Mouse (Mus musculus) thymus, postnatal 14 days (tissue): ENCODE measurements around the gene Fgfr2.

Experiments
- DNase-seq: peaks from one replicate; pipeline ENCODE4 v3.0.0; 2021

Gene Fgfr2

DNA sequence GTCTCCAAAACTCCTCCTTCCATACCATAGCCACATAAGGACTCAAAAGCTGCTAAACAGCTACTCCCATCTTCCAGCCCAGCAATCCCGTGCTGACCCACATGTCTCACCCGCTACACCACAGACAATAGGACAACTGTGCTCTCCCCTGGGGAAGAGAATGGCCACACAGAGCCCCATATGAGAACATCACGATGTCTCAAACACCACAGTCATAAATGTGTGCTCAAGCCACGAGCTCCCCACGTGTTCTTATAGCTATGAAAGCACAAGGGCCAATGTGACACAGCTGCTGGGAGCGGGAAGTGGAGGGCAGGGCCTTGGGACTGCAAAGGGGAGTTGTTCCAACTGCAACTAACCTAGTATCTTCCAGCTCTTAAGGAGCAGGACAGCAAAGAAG, 329.7 kb downstream of the Fgfr2 start:
- DNase-seq: no peak

DNA sequence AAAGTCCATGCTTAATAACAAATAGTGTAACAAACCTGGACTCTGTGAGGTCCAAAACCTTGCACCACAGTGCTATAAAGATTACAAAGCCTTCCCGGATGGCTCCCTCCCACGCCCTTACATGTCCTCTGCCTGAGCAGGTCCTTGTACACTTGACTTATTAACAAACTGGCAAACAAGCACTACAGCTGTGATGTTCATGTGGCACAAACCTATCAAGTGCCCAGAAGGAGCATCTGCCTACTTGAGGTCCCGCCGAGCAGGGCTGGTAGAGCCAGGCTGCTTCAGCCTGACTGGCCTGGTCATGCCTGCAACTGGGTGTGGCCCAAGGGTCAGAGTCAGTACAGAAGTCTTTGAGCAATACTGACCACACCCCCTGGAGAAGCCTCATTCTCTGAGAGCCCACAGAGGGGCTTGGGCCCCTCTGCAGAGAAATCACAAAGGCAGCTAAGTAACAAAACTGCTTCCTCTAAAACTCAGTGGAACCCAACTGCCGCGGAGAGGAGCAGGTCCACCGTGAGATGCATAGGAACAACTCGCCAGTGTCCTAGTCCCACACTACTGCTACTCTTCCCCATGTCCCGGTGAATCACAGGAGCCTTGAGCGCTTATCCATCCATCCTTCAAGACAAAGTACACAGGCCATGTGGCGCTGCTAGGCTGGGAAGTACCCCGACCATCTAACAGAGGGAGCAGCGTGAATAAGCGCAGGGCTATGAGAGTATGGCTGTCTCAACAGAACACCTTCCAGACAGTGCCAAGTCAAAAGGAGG, 332.5 kb downstream of the Fgfr2 start:
- no peak for DNase-seq

DNA sequence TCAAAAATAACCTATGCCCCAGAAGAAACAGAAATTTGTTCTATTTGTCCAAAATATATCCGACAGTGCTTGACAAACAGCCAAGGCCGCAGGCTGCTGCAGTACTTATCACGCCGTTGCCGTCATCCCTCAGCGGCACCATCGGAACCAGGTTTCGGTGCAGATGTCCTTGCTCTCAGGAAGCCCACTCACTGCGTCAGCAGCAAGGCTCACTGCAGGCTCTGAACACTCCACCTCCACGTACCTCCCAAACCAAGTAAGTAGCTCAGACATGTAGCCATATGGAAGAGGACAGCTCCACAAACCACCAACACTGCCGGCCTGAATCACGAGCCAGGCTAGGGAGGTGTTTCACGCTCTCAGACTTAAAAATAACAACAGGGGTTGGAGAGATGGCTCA, 334.3 kb downstream of the Fgfr2 start:
- no peak for DNase-seq

DNA sequence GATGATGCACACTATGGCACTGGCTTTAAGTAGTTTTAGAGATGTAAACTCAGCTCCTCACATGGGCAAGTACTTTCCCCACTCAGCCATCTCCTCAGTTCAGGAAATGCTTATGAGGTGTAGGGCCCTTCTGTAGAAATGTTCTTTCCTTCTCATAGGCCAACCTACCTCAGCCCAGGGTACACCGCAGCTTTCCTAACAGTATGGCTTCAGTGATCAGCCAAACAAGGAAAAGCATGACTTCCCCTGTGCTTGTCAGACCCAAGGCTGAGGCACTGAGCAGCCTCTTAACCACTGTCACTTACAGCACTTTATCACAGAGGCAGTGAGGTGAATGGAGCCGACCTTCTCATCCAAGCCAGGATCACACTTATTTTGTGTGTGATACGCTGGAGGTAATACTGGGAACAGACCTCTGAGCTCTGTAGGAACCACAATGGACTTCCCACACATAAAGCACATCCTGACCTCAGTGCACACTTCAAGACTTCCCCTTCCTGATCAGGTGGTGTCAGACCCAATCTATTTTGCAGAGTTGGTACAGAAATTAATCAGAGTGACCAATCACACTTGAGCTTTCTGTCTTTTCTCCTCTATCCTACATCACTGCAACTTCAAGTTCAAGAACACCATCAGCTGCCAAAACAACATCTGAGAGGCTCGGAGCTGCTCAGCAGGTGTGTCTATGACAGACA, 335.5 kb downstream of the Fgfr2 start:
- no peak for DNase-seq

DNA sequence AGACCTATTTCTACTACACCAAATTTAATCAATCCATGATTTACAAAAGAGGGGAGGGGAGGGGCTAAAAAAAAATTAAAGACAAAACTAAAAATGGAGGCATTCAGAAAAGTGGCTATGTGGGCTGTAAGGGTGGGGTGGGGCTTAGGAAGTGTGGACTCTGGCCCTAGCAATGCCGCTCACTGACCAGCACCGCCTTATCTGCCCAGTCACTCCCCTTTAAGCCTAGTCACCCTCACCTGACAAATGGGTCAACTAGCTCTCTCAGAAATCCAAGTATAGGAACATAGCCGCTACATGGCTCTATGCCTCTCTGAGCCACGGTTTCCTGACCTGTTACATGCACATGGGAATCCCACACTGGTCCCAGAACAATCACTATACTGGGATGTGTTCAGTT, 336.1 kb downstream of the Fgfr2 start:
- DNase-seq: no peak

DNA sequence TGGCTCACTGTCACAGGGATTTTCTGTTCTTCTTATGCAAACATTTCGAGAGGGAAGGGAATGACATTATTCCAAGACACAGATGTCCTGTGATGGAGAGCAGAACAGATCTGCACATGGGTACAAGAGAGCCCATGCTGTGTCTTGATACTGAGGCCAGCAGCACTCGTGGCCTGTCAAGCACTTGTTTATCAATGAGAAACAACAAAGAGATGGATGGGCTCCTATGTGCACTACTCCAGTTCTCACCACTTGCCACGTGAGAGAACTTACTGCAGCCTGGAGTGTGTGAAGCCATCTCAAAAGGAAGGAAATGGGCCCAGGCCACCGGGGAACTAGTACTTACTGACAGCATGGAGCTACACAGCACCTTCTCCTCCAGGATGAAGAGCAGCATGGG, 336.6 kb downstream of the Fgfr2 start:
- DNase-seq: no peak

DNA sequence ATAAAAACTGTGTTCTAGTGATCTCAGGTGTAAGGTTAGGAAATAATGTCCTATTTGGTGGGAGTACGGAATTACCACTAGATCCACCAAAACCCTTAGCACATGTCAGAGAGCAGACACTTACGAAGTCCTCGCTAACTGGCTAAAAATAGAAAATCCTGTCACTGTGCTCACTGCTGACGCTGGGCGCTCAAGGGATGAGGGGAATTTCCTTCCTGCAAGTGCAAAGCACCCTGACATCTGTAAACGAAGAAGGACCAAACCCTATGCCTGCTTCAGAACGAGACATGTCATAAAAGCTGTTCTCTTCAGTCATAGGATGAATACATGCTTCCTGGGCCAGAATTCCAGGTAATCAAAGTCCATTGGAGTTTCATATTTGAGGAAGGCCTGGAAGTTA, 337.1 kb downstream of the Fgfr2 start:
- no peak for DNase-seq

DNA sequence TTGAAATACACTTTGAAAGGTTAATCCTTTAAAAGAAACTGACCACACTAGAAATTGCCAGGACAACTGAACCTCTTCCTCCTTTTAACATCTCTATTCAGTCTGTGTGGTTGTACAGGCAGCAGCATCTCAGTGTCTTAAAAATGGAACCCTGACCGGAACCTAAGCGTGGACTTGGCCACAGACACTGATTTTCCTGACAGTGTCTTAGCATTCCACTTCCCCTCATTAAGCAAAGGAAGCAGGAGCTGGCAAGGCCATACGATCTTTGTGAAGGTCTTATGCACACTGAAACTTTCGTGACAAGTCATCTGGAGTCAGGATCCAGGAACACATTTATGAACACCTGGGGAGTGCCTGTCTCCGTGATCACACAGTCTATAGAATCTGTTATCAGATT, 339.0 kb downstream of the Fgfr2 start:
- DNase-seq: no peak

DNA sequence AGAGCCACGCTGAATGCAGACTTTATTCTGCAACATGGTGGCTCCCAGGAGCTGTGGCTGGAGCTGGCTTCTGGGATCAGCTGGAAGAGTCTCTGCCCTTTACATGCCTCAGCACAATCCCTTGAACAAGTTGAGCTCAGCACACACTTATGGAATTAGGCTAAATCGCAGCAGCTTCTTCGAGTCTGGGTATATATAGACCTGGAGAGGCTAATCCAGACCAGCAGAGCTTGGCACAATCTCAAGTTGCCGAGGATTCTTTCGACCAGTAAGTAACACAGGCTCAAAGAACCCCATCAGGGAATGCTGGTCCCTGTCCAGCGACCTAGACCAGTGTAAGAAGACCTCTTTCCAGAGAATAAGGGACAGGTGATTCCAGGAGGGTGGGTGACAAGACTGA, 341.3 kb downstream of the Fgfr2 start:
- no peak for DNase-seq

DNA sequence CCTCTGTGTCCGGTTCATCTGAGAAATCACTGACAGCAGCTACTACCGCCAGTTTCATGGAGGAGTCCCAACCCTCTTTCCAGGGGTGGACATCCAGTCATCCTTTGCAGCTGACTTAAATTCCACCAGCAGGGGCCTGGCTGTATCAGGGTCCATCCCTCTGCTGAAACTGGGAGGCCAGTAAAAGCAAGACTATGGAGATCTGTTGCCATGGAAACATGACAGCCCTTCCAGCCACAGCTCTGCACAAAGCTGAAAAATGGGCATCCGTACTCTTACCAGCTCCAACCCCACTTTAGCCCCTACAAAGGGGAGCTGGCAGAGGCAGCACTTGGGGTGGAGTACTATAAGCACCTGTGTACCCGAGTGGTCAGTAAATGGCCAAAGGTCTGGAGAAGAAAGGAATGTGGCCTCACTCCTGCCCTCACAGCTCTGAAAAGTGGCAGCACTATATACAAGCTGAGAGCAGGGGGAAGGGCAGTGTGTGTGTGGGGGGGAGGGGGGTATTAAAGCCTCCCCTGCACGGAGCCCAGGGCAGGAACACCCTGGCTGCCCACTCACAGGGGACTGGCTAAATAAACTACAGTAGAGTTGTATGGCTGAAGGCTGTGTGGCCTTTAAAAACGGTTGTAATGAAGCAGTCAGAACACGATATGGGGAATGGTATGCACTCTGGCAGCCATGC, 341.9 kb downstream of the Fgfr2 start:
- no peak for DNase-seq

DNA sequence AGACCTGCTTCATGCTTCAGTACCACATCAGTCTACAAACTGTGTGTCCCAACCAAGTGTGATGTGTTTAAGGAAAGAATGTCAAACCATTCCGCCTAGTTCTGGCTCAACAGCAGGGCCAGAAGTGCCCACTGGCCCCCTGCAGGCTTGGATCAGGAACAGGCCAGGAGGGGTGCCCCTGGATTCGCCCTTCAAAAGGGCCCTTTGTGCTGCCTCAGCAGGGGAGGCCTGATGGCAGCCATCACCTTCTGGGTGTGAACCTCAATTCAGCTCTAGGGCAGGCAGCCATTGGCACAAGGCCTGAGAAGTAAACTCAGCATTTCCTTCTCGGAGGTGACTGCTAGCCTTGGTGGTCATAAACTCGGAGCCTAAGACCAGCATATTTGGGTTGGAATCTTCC, 342.5 kb downstream of the Fgfr2 start:
- DNase-seq: no peak

DNA sequence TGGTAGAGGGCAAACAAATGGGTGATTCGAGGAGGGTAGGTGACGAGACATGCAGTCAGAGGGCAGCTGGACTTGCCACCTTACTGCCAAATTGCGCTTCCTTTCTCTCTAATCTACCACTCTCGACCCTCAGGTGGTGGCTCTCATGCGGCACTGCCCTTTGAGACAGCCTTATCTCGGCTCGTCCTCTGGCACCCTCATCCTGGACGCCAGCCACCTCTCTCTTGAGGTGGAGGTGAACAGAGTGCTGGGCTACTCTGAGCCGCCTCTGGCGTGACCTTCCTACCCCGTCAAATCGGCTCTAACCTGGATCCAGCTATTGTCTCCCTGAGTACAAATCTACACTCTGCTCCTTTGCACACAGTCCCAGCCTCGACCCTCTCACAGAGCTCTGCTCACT, 344.5 kb downstream of the Fgfr2 start:
- no peak for DNase-seq

DNA sequence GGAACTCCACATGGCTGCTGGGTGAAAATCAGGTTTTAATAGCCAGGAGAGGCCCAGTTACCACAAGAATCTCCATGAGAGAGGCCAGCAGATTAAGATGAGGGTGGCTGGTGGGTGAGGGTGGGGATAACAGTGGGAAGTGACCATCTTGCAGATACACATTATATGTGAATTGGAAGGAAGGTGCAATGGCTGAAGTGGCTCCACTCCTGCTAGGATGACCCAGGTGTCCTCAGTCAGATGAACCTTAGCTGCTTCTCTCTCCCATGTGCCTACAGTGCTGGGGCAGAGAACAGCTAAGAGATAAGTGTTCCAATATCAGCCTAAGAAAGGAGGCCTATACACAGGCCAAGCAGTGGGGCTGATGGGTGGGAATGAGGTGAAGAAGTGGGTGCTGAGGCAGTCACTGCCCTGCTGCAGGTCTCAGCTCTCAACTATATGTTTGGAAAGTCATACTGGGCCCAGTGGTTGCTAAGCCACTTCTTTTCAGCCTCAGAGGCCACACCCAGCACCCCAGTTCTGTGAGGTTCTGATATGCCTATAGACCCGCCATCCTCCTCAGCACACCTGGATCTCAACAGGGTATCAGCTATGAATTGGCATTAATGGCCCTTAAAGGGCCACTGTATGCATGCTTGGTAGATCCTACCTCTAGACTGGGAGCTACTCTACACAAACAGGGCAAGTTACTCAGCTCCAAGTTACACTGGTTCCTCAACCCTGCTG, 345.3 kb downstream of the Fgfr2 start:
- DNase-seq: no peak

DNA sequence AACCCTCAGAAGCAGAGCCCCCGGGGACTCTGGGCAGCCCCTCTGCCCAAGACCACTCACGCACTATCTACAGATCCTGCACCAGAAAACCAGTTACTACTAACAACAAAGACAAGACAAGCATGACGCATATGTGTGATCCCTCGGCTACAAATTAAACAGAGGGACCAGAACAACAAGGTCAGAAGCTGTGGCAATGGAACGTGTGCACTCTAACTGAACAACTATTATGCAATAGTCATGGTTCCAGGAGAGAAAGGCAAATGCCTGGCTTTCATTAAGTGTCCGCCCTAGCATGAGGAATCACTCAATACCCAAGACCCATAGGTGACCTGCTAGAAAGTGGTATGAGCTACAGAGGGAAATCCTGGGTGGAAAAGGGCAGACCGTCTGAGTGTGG, 346.0 kb downstream of the Fgfr2 start:
- DNase-seq: no peak

DNA sequence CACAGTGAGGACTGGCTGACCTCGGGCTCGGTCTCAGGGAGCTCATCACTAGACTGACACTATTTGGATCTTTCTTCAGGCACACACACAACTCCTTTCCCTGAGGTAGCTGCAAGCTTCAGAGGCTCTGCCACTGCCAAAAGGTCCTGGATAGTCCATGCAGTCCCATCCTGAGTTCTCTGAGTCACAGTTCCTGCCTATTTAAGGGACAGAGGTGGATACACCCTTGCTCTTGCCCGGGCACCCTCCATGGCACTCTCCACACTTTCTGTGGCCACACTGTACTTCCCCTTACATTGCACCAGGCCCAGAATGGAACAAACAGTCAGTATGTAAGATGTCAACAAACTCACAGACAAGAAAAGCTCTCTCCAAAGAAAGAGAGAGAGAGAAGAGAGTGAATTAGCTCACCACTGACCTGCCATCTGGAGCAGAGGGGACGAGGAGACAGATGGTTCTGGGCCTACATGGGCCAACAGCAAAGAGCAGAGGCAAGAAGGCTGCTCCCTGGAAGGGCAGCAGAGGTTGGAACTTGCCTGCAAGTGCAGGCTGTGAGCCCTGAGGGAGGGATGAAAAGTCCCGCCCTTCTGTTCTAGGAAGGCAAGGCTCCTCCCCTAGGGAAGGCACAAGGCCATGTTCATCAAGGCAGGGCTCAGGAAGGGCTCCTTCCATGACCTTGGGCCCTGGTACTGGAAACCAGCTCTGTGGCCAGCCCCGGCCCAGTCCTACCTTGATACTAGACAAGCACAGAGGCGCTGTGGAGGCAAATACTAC, 346.6 kb downstream of the Fgfr2 start:
- no peak for DNase-seq

DNA sequence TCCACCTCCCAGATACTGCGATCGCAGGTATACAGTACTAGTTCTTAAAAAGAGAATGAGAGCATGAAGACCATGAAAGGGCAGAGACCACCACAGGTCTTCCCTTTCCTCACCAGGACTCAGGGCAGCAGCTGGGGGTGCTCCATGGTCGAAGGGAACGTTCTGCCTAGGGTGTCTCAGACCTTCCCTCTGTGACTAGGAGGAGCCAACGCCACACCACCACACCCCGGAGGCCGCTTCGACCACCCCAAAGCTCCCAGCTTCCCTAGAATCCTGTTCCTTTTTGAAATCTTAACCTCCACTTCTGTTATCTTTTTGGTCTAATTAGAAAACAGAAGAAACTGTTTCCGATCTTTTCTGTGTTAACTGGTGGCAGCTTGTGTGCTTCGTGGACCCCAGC, 347.2 kb downstream of the Fgfr2 start:
- no peak for DNase-seq

DNA sequence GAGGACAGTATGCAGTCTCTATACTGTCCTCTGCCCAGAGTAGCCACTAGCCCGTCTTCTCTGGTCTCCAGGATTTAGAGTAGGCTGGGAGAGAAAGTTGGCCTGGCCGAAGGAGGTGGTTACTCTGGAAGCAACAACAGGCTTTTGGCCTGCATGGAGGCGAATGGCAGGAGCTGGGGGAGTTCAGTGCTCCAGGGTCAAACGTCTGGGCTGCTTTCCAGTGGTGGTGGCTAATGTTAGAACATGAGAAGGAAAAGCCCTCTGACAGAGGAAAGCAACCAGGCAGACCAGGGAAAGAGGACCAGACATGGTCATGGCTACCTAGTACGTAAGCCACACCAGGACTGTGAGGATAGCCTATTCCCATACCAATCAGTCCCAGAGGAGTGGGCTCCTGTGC, 347.8 kb downstream of the Fgfr2 start:
- no peak for DNase-seq

DNA sequence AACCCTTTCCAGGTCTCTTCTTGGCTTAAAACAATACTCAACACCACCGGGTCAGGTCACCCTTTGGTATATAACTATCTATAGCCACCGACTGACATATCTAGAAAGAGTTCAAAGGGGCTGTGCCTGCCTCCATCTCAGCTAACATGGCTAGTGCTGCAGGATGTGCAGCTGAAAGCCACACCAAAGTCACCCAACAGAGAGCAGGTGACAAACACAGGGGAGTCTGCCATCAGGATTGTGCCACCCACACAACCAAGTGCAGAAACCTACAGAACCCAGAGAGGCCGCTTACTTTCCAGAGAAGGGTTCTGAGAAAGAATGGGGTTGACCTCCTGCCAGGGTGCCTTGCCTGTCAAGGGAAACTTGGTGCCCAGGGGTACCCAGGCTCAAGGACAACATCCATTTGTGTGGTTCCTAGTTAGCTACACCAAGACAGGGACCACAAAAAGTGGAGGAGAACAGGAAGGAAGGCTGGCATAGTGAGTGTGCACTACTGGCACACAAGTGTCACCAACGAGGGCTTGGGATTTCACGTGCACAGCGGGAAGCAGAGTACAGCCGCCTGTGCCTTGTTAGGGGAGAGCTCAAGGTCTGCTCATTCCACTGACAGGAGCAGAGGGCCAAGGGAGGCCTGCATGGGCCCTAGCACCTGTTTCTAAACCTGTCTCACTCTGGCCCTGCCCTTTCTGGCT, 350.0 kb downstream of the Fgfr2 start:
- peak; percentile 65 for DNase-seq

DNA sequence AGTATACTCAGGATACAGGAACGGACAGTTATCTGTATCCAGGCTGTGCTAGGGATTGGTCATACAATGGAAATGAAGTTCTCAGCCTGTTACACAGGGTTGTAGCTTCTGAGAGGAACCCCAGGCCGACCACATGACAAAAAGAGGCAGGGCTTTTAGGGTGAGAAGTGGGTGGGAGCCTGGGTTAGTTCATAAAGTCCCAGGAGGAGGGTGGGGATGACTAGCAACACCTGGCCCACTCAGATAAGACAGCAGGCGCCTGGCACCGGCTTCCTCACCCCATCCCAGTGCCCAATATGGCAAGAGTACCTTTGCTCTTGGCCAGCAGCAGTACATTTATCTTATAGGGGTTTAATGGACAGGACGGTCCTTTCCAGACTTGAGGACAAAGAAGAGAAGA, 350.7 kb downstream of the Fgfr2 start:
- peak; percentile 55 for DNase-seq

DNA sequence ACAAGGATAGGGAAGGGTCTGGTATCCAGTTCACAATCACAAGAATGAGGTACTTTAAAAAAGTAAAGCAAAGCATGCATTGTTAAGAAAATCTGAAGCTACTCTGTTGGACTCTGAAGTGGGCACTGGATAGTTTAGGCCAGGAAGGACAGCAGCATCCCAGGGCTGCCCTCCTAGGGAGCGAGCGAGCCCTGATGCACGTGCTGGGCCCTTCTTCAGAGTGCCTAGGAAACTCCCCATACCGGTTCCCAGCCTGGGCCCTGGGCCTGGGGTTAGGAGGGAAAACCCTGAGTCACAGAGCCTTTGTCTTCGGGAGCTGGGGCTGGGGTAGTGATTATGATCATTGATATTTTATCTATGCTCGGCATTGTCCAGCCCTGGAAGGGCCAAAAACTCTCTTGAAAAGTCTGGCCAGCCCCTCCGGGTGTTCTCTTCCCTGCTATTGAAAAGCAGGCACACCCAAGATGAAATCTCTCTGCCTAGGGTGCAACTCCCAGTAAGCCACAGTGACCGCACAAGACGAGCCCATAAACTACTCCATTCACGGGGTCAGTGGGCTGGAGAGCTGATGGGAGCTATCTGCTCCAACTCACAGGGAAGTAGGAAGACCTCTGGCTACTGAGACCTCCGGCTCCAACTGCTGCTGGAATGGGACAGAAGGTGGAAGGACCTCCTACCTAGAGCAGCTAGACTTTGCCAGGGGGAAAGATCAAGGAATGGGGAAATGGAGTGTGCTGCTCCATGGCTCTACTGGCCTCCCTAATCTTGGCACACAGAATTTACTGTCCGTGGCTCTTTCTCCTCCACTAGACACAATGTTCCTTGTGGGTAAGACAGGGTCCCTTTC, 354.4 kb downstream of the Fgfr2 start:
- no peak for DNase-seq

DNA sequence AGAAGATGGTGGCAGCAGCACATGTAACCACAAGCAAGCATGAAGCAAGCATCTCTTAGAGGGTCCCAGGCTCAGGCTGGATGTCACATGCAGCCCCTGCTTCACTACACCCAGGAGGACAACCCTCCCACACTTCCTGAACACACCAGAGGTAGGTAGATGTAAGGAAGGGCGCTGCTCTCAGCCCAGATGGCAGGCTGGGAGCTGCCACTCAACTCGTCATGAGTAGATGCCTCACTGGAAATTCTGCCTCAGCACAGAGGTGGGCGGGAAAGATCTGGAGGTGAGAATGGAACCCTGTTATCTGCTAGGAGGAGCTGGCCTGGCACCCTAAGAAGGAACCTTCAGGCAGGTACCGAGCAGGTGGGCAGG, 355.2 kb downstream of the Fgfr2 start:
- peak; percentile 18 for DNase-seq
